Mouse (Mus musculus) Muller cell, postnatal 12 days (primary cell): ENCODE measurements around the gene Nsa2.

Source experiments
- DNase-seq: peaks from one replicate; pipeline ENCODE4 v3.0.0-alpha.2; 2015; ENCODE audit errors: inconsistent ontology term

Gene Nsa2

DNA sequence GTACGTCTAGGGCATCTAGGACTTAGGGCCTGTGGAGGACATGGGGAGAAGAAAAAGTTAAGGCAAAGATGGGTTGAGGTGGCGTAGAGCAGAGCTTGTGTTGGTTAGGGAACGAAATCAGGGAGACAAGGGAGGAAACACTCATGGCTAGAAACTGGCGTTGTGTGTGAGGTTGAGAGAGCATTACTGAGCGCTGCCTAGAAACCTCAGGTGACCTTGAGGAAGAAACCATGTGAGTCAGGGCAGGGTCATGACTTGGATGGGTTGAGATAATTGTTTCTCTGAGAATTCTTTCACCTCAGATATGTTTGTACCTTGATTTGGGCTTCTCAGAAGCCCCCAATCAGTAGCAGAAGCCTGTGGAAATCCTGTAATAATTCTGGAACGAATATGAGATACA is 50.3 kb downstream of the Nsa2 start:
- DNase-seq: peak; percentile 27

GRCm38 (mm10) chr13:97086316-97086715 is 51.4 kb downstream of the Nsa2 start:
- no peak for DNase-seq

- DNase-seq: no peak
Observed at GRCm38 (mm10) chr13:97082432-97082831, 55.3 kb downstream of the Nsa2 start.

DNA sequence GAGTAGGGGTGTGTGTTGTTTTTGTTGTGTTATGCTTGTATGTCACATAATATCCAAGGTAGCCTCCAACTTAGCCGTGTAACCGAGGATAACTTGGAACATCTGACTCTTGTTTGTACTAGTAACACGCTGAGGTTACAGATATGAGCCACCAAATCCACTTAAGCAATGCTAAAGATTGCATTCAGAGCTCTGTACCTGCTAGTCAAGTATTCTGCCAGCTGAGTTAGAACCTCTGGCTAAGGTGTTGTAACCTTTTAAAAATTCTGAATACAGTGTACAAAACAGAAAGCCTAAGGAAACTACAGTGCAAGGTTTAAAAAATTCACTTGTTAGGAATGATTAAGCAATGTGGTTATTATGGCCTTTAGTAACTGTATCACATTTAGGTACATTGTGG is 57.1 kb downstream of the Nsa2 start:
- DNase-seq: no peak

DNA sequence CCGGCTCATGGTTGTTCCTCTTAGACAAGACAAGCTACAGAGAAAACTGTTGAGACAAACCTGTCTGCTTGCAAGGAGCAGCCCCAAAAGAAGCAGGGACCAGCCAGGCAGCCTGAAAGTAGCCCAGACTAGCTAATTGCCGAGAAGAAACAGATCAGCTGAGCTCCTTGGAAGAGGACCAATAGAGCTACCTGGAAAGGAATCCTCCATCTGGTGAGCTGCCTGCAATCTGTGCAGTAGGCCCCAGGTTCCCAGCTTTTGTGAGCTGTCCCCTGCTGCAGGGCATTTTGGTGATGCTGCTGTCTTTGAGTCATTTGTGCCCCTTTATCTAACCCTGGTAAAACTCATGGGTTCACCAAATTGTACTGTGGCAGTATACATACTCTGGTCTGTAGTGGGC is 57.5 kb downstream of the Nsa2 start:
- DNase-seq: no peak
